Mouse (Mus musculus) ES-Bruce4 (cell line): ENCODE measurements at regions not wholly inside any gene's neighbourhood (a gene's known extent, or its start where the extent isn't known, plus 50 kb on each side); places are given as distances from the start of the nearest gene placed in this dataset.
A peak's percentile ranks its signal among the peaks of the same experiment; 100 is the strongest.

Experiments
- H3K27ac ChIP-seq: 2 replicates; pipeline ENCODE4 v1.5.1; 2012; ENCODE audit warnings: low read length, inconsistent platforms; ENCODE audit not compliant: insufficient read depth
- H3K27me3 ChIP-seq: 2 replicates; pipeline ENCODE4 v1.6.1; 2012; ENCODE audit warnings: mild to moderate bottlenecking, low read length, inconsistent platforms; ENCODE audit not compliant: control insufficient read depth, poor library complexity, insufficient read depth, severe bottlenecking
- H3K36me3 ChIP-seq: 2 replicates; pipeline ENCODE4 v1.6.1; 2012; ENCODE audit warnings: inconsistent platforms, mild to moderate bottlenecking, low read length, moderate library complexity; ENCODE audit not compliant: control insufficient read depth, poor library complexity, insufficient read depth, severe bottlenecking
- H3K4me1 ChIP-seq: one replicate; pipeline ENCODE4 v1.8.1; 2011; ENCODE audit warnings: low read length; ENCODE audit not compliant: control insufficient read depth, insufficient read depth
- H3K4me3 ChIP-seq: 2 replicates; pipeline ENCODE4 v1.5.1; 2011; ENCODE audit warnings: low read depth, mild to moderate bottlenecking, low read length
- H3K9ac ChIP-seq: 2 replicates; pipeline ENCODE4 v1.6.1; 2012; ENCODE audit warnings: low read depth, mild to moderate bottlenecking, inconsistent platforms; ENCODE audit not compliant: poor library complexity, severe bottlenecking
- H3K9me3 ChIP-seq: replicated peaks from 2 replicates; pipeline ENCODE4 v1.6.1; 2012; ENCODE audit warnings: mild to moderate bottlenecking, low read length, inconsistent platforms; ENCODE audit not compliant: control insufficient read depth, poor library complexity, insufficient read depth, severe bottlenecking
- CTCF ChIP-seq: IDR thresholded peaks from one replicate; pipeline ENCODE4 v1.8.1; 2011; ENCODE audit warnings: low read depth, low read length
- EP300 ChIP-seq: IDR thresholded peaks from 2 replicates; pipeline ENCODE4 v1.6.1; 2011; ENCODE audit warnings: low read depth, low read length; ENCODE audit not compliant: insufficient read depth
- POLR2A ChIP-seq: IDR thresholded peaks from one replicate; pipeline ENCODE4 v1.8.1; 2011; ENCODE audit warnings: low read length; ENCODE audit not compliant: insufficient read depth

GRCm38 (mm10) chr6:66477575-66477974, 57.6 kb upstream of the Mad2l1 start:
- Histone ChIP-seq H3K9me3 (no peaks in the 10 kb centered on the region), H3K27me3 (no peaks in the 10 kb centered on the region), H3K36me3 (no peaks in the 10 kb centered on the region), H3K4me3 (no peak overlapping the region), H3K9ac (no peak overlapping the region), H3K4me1 (no peaks in the 10 kb centered on the region), H3K27ac (no peak overlapping the region)
- TF ChIP-seq POLR2A (no peak), EP300 (no peak), CTCF (no peak)

- H3K9me3 ChIP-seq = no peaks in the 10 kb centered on the region
- no peaks in the 10 kb centered on the region for H3K4me1 ChIP-seq
- no peaks in the 10 kb centered on the region for H3K36me3 ChIP-seq
- H3K27me3 ChIP-seq = no peaks in the 10 kb centered on the region
- no peak overlapping the region for H3K4me3 ChIP-seq
- H3K27ac ChIP-seq = no peak overlapping the region
- TF ChIP-seq CTCF (no peak), EP300 (no peak), POLR2A (no peak)
- no peak overlapping the region for H3K9ac ChIP-seq
Measured at GRCm38 (mm10) chr6:66478326-66478964, 56.7 kb upstream of the Mad2l1 start.

- no peak overlapping the region for H3K4me3 ChIP-seq
Measured at GRCm38 (mm10) chr6:66479576-66479975, 55.6 kb upstream of the Mad2l1 start.

GRCm38 (mm10) chr6:66480207-66480606, 55.0 kb upstream of the Mad2l1 start:
- H3K4me3 ChIP-seq = no peak overlapping the region
- H3K36me3 ChIP-seq = no peaks in the 10 kb centered on the region
- no peak overlapping the region for H3K9ac ChIP-seq
- H3K27me3 ChIP-seq = no peaks in the 10 kb centered on the region
- no peak overlapping the region for H3K27ac ChIP-seq
- peak; percentile 23 for TF ChIP-seq CTCF
- no peak for TF ChIP-seq POLR2A
- TF ChIP-seq EP300 = no peak
- no peaks in the 10 kb centered on the region for H3K9me3 ChIP-seq
- H3K4me1 ChIP-seq = no peaks in the 10 kb centered on the region

More at GRCm38 (mm10) chr6:66479576-66479975, 55.6 kb upstream of the Mad2l1 start:
- TF ChIP-seq POLR2A (no peak), EP300 (no peak), CTCF (no peak)
- H3K27ac ChIP-seq = no peak overlapping the region
- no peaks in the 10 kb centered on the region for H3K9me3 ChIP-seq
- H3K9ac ChIP-seq = no peak overlapping the region
- H3K36me3 ChIP-seq = no peaks in the 10 kb centered on the region
- H3K4me1 ChIP-seq = no peaks in the 10 kb centered on the region
- H3K27me3 ChIP-seq = no peaks in the 10 kb centered on the region

- Histone ChIP-seq H3K9me3 (peaks cover 6% of the 10 kb centered on the region), H3K4me3 (no peak overlapping the region), H3K36me3 (no peaks in the 10 kb centered on the region), H3K4me1 (no peaks in the 10 kb centered on the region), H3K9ac (no peak overlapping the region), H3K27me3 (no peaks in the 10 kb centered on the region), H3K27ac (no peak overlapping the region)
- TF ChIP-seq POLR2A (no peak), EP300 (no peak), CTCF (no peak)
Measured at GRCm38 (mm10) chr6:66482797-66483196, 52.4 kb upstream of the Mad2l1 start.
